Mouse (Mus musculus) heart, adult 11 months (tissue): ENCODE data around the gene Polr1e.
"Not testable (repeated sequence)": the region's sequence is repeated elsewhere in the genome, so short reads cannot be mapped to it uniquely, and the experiment has no call there.

Experiments used
- DNase-seq: peaks from one replicate; pipeline ENCODE4 v3.0.0; 2022

Polr1e gene

GRCm38 (mm10) chr4:45010806-45011415, 7.5 kb upstream of the Polr1e start:
- no peak for DNase-seq

GRCm38 (mm10) chr4:45011581-45012104, 6.7 kb upstream of the Polr1e start:
- DNase-seq = peak; percentile 98

GRCm38 (mm10) chr4:45012105-45012975, 6.0 kb upstream of the Polr1e start, which contains the start of gene Zbtb5:
TSS of gene Zbtb5 (minus strand) at chr4:45012412.
- peak; percentile 100 for DNase-seq

DNA sequence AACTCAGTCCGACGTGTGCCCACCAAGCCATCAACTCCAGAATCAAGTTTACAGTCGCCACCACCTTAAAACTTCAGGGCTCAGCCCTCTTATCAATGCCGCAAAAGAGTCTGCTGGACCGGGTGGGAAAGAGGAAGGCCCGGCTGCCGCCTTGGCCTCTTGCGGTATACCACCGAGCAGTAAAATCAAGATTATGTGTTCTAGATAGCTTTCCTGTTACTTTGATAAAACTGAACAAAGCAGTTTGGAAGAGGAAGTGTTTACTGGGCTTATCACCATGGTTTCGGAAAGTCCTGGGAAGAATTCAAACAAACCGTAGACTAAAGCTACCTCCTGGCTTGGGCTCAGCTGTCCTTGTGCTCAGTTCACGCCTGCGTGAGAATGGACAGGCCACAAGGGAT, 5.4 kb upstream of the Polr1e start:
- DNase-seq = peak; percentile 88

GRCm38 (mm10) chr4:45013537-45013936, 4.8 kb upstream of the Polr1e start:
- DNase-seq = peak; percentile 88

DNA sequence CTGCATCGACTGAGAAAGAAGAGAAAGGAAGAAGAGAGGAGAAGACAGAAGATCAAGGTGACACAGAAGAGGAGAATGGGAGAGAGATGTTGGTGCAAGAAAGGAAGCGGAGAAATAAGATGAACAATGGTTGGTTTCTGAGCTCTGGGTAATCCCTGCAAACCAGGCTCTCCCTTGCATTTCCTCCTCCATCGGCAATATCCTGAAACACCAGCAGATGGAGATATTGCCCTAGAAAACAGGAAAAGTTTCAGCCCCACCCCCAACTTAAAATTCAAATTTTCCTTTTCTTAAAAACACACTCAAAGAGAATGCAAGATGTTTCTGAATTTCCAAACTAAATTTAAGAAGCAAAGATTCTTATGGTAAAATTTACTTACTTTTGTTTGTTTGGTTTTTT, 2.8 kb upstream of the Polr1e start:
- DNase-seq = no peak

GRCm38 (mm10) chr4:45019009-45019408, 626 bp downstream of the Polr1e start:
- peak; percentile 90 for DNase-seq

DNA sequence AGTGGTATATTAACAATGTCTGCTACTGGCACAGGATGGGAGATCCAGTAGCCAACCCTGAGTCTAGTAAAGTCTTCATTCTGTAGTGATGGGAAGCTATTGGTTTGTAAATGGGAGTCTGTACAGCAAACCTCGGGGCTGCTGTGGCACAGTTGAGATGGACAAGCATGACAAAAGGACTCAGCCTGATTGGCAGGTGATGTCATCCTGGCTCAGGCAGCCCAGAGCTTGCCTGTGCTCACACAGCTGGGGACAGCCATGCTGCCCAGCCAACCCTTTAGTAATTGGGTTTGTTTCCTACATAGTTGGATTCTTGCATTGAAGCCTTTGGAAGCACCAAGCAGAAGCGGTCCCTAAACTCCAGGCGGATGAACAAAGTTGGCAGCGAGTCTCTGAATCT, 8.1 kb downstream of the Polr1e start:
- peak; percentile 80 for DNase-seq

DNA sequence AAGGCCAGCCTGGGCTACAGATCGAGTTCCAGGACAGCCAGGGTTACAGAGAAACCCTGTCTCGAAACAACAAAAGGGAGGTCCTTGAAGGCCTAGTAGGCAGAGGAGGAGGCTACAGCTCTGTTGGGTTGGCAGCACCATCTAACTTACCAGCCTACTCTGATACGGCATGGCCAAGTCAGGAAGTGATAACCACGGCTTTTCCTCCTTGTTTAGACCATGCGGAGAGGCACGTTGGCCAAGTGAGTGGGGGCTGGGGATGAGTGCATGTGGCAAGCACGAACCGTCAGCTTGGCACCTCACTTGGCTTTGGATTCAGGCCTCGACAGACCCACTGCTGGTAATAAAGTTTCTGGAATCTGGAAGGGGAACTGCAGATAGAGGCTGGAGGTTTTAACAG, 14.2 kb downstream of the Polr1e start:
- DNase-seq = peak; percentile 96

GRCm38 (mm10) chr4:45034693-45035628, 16.6 kb downstream of the Polr1e start:
- DNase-seq = peak; percentile 89

DNA sequence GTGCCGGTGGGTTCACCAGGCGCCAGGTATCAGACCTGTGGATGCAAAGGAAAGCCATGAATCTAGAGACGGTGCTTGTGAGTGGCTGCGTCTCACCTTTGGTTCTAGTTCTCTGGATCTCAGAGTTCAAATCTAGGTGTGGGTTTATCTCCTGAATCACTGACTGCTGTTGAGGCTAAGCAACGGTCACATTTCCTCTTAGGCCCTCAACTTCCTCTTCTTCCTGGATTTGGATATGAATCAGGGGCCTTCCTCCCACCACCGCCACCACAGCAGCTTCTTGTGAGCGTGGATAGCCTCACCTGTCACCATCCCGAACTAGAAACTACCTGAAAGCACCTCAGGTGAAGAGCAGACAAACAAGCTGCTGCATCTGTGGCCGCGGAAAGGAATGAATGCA, 17.7 kb downstream of the Polr1e start:
- DNase-seq = no peak

GRCm38 (mm10) chr4:45036571-45036970, 18.2 kb downstream of the Polr1e start:
- DNase-seq = peak; percentile 86

GRCm38 (mm10) chr4:45037455-45038410, 19.4 kb downstream of the Polr1e start:
- peak; percentile 96 for DNase-seq

DNA sequence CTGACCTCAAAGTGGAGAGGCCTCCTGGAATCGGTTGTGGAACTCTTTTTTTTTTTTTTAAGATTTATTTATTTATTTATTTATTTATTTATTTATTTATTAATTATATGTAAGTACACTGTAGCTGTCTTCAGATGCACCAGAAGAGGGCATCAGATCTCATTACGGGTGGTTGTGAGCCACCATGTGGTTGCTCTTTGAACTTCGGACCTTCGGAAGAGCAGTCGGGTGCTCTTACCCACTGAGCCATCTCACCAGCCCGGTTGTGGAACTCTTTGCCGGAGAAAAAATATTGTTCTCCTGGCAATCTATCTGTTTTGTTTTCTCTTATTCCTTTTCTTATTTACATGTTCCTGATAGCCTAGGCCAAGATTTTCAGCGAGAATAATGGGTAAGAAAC, 20.5 kb downstream of the Polr1e start:
- DNase-seq = peak; percentile 83

DNA sequence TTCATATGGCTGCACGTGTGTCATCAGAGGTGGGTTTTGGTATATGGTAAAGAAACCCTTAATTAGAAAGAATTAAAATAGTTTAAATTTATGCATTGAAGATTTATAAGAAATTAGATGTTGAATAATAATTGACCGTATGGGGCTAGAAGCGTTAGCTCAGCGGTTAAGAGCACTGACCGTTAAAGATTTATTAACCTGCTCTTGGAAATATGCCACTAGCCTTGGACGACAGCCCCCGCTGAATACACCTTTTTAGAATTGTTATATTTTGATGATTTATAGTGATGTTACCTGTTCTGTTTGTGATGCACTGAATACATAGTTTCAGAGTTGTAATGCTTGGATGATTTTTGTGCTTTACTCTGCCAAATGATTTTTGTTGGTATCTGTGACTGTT, 21.2 kb downstream of the Polr1e start:
- DNase-seq = not testable (repeated sequence)

GRCm38 (mm10) chr4:45040795-45041194, 22.4 kb downstream of the Polr1e start:
- peak; percentile 82 for DNase-seq

GRCm38 (mm10) chr4:45046679-45047078, 28.3 kb downstream of the Polr1e start:
- DNase-seq = no peak

DNA sequence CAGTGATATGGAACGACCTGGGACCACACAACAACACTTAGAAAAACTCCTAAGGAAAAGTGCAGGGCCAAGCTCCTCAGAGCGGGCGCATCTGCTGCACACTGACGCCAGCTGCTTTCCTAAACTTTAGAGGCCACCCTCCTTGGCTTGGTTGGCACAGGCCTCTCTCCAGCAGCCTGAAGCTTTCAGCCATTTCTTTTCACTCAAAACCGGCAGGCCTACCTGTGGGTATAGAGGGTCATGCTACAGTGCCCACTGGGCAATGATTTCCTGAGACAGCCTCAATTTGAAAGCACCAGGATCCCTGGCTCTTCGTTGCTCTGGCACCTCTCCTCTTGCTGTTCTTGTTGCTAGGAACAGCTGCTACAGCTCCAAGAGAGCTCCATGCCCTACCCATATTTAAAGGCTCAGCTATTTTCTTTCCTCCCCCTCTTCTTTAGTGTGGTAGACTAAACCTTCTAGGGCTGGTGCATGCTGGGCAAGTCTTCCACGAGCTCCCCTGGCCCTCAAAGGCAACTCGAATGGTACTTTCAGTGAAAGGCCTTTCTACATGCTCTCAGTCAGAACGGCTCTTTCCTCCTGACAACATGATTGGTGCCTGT, 29.0 kb downstream of the Polr1e start:
- DNase-seq = no peak

- no peak for DNase-seq
These were observed 29.6 kb downstream of the Polr1e start for GRCm38 (mm10) chr4:45047956-45048355.

GRCm38 (mm10) chr4:45054862-45055261, 36.5 kb downstream of the Polr1e start:
- DNase-seq = no peak

DNA sequence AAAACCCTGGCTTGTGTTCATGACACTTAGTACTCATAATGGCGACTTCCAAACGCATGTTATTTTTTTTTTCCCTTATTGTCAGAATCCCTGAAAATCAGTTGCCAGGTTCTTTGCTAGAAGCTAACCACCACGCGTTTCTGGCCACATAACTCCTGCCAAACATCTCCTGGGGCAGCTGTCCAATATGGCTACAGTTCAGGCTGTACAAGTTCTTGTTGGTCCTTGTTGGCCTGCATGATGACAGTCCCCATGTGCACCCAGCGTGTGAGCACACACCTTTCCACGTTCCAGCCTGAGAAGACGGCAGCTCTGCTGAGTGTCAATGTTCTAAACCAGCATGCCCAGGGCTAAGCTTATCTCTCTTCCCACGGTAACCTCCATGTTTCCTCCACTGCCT, 37.1 kb downstream of the Polr1e start:
- peak; percentile 96 for DNase-seq
